Mouse (Mus musculus) heart, postnatal 36 days (tissue): ENCODE measurements around the gene Pheta2. TPM values are rescaled to one million over a fixed set of nuclear protein-coding genes. Genes with fewer than 3 reads are reported as not detected.
"Not testable (repeated sequence)": the region's sequence is repeated elsewhere in the genome, so short reads cannot be mapped to it uniquely, and the experiment has no call there.

Experiments
- DNase-seq, 2 experiments: peaks; one replicate each; pipeline ENCODE4 v3.0.0; 2021 to 2022
- intact Hi-C: fragments of 180-260 bp; cut with DNase I; formaldehyde crosslinking; loops from one replicate; pipeline ENCODE4 v1.15.1; 2025
- total RNA-seq, 2 experiments: library from RNA; stranded (reverse); gene quantifications; 2 replicates each; pipeline ENCODE4 v1.2.3; 2021

Gene Pheta2
- total RNA-seq, 2 experiments from 2014 or later, result 0.76 to 1.6 TPM

- intact Hi-C loops, DNase-seq: not testable (repeated sequence)
These were observed 25.1 kb downstream of the Pheta2 start for GRCm38 (mm10) chr15:82363801-82364200.

GRCm38 (mm10) chr15:82364561-82364960 is 25.8 kb downstream of the Pheta2 start:
- DNase-seq, intact Hi-C loops: not testable (repeated sequence)

- intact Hi-C loops, result no loop called here
- no peak for DNase-seq
These were observed 29.4 kb downstream of the Pheta2 start for GRCm38 (mm10) chr15:82368146-82368545.

- DNase-seq, result no peak
- intact Hi-C loops, result no loop called here
These were observed 30.1 kb downstream of the Pheta2 start for GRCm38 (mm10) chr15:82368851-82369250.

- DNase-seq, result no peak
- intact Hi-C loops, result no loop called here
These were observed 33.7 kb downstream of the Pheta2 start for GRCm38 (mm10) chr15:82372446-82372845.

GRCm38 (mm10) chr15:82372991-82373390 is 34.2 kb downstream of the Pheta2 start:
- no peak for DNase-seq

GRCm38 (mm10) chr15:82374437-82374836 is 35.7 kb downstream of the Pheta2 start:
- DNase-seq, result no peak
- intact Hi-C loops, result no loop called here

More at GRCm38 (mm10) chr15:82372991-82373390, 34.2 kb downstream of the Pheta2 start:
- intact Hi-C loops, result no loop called here

GRCm38 (mm10) chr15:82375855-82376254 is 37.1 kb downstream of the Pheta2 start:
- intact Hi-C loops, result loop anchor here (2.0 kb wide), 1 partner anchor 21 kb away; the partner anchor contains the start of gene Ndufa6
- no peak for DNase-seq

- peak; percentile 69 to 76 for DNase-seq
- intact Hi-C loops, result loop anchor here (2.0 kb wide), 1 partner anchor 22 kb away; the partner anchor contains the start of gene Ndufa6
These were observed 37.8 kb downstream of the Pheta2 start for GRCm38 (mm10) chr15:82376393-82377138.

- no peak for DNase-seq
- intact Hi-C loops, result loop anchor here (2.0 kb wide), 1 partner anchor 23 kb away; the partner anchor contains the start of gene Ndufa6
These were observed 39.0 kb downstream of the Pheta2 start for GRCm38 (mm10) chr15:82377701-82378100.

- intact Hi-C loops, result no loop called here
- peak in 1 of 2 experiments; percentile 39 for DNase-seq
These were observed 39.8 kb downstream of the Pheta2 start for GRCm38 (mm10) chr15:82378261-82379180.

GRCm38 (mm10) chr15:82379511-82379870 is 40.7 kb downstream of the Pheta2 start:
- intact Hi-C loops, result no loop called here

GRCm38 (mm10) chr15:82379871-82380713 is 41.4 kb downstream of the Pheta2 start, which contains the start of gene Cyp2d22:
Gene Cyp2d22, minus strand, starts transcription at chr15:82380260.
- peak; percentile 65 to 74 for DNase-seq
- intact Hi-C loops, result loop anchor here (2.0 kb wide), 1 partner anchor 37 kb away; no protein-coding TSS in a partner anchor

More at GRCm38 (mm10) chr15:82379511-82379870, 40.7 kb downstream of the Pheta2 start:
- DNase-seq, result no peak

- intact Hi-C loops, result loop anchor here (2.0 kb wide), 1 partner anchor 36 kb away; no protein-coding TSS in a partner anchor
- no peak for DNase-seq
These were observed 41.9 kb downstream of the Pheta2 start for GRCm38 (mm10) chr15:82380714-82381062.

GRCm38 (mm10) chr15:82382441-82382840 is 43.7 kb downstream of the Pheta2 start:
- DNase-seq, result no peak
- intact Hi-C loops, result no loop called here

- no peak for DNase-seq
- intact Hi-C loops, result no loop called here
These were observed 47.0 kb downstream of the Pheta2 start for GRCm38 (mm10) chr15:82385729-82386128.

- DNase-seq, intact Hi-C loops: not testable (repeated sequence)
These were observed 51.2 kb downstream of the Pheta2 start for GRCm38 (mm10) chr15:82389916-82390315.

- intact Hi-C loops, DNase-seq: not testable (repeated sequence)
These were observed 55.2 kb downstream of the Pheta2 start, which contains the start of gene Cyp2d11 for GRCm38 (mm10) chr15:82393922-82394321. Gene Cyp2d11, minus strand, starts transcription at chr15:82394022.
